Mouse (Mus musculus): ENCODE data around the gene Nav1.

Nav1 gene

GRCm38 (mm10) chr1:135481656-135482055 is 125.4 kb downstream of the Nav1 start:
- DNase-seq: no peak

GRCm38 (mm10) chr1:135480815-135481214 is 126.3 kb downstream of the Nav1 start:
- no peak for DNase-seq

GRCm38 (mm10) chr1:135475571-135475895 is 131.6 kb downstream of the Nav1 start:
- no peak for DNase-seq

- DNase-seq: no peak
These were observed 132.1 kb downstream of the Nav1 start for GRCm38 (mm10) chr1:135474861-135475570.

- no peak for DNase-seq
These were observed 134.6 kb downstream of the Nav1 start for GRCm38 (mm10) chr1:135472536-135472935.

- no peak for DNase-seq
These were observed 135.4 kb downstream of the Nav1 start for GRCm38 (mm10) chr1:135471742-135472141.

- no peak for DNase-seq
These were observed 136.5 kb downstream of the Nav1 start for GRCm38 (mm10) chr1:135470546-135470945.

GRCm38 (mm10) chr1:135467462-135467861 is 139.6 kb downstream of the Nav1 start:
- no peak for DNase-seq

- no peak for DNase-seq
These were observed 140.2 kb downstream of the Nav1 start for GRCm38 (mm10) chr1:135466935-135467334.

GRCm38 (mm10) chr1:135465734-135466133 is 141.4 kb downstream of the Nav1 start:
- no peak for DNase-seq

- no peak for DNase-seq
These were observed 144.4 kb downstream of the Nav1 start for GRCm38 (mm10) chr1:135462736-135463135.

GRCm38 (mm10) chr1:135462304-135462703 is 144.8 kb downstream of the Nav1 start:
- DNase-seq: no peak

GRCm38 (mm10) chr1:135461097-135461730 is 145.9 kb downstream of the Nav1 start:
- DNase-seq: no peak

- no peak for DNase-seq
These were observed 146.6 kb downstream of the Nav1 start for GRCm38 (mm10) chr1:135460521-135460920.

- DNase-seq: no peak
These were observed 149.2 kb downstream of the Nav1 start for GRCm38 (mm10) chr1:135457860-135458259.

- DNase-seq: no peak
These were observed 154.8 kb downstream of the Nav1 start for GRCm38 (mm10) chr1:135452259-135452658.

GRCm38 (mm10) chr1:135451419-135451818 is 155.7 kb downstream of the Nav1 start:
- DNase-seq: no peak

- no peak for DNase-seq
These were observed 157.2 kb downstream of the Nav1 start for GRCm38 (mm10) chr1:135449876-135450275.

GRCm38 (mm10) chr1:135448940-135449339 is 158.2 kb downstream of the Nav1 start:
- no peak for DNase-seq

GRCm38 (mm10) chr1:135443506-135443905 is 163.6 kb downstream of the Nav1 start:
- no peak for DNase-seq

GRCm38 (mm10) chr1:135441861-135442260 is 165.2 kb downstream of the Nav1 start:
- DNase-seq: no peak

- DNase-seq: no peak
These were observed 166.1 kb downstream of the Nav1 start for GRCm38 (mm10) chr1:135440986-135441385.

- no peak for DNase-seq
These were observed 168.3 kb downstream of the Nav1 start for GRCm38 (mm10) chr1:135438801-135439200.

GRCm38 (mm10) chr1:135435823-135436222 is 171.3 kb downstream of the Nav1 start:
- no peak for DNase-seq

- DNase-seq: no peak
These were observed 176.5 kb downstream of the Nav1 start for GRCm38 (mm10) chr1:135430669-135431017.
